Mouse (Mus musculus): Measurements from ENCODE around the gene 1190002N15Rik. TPM values are rescaled to one million over a fixed set of nuclear protein-coding genes. Genes with fewer than 3 reads are reported as not detected.

1190002N15Rik gene
- polyA plus RNA-seq, 1 experiment from 2014 or later, result 23.7 TPM

DNA sequence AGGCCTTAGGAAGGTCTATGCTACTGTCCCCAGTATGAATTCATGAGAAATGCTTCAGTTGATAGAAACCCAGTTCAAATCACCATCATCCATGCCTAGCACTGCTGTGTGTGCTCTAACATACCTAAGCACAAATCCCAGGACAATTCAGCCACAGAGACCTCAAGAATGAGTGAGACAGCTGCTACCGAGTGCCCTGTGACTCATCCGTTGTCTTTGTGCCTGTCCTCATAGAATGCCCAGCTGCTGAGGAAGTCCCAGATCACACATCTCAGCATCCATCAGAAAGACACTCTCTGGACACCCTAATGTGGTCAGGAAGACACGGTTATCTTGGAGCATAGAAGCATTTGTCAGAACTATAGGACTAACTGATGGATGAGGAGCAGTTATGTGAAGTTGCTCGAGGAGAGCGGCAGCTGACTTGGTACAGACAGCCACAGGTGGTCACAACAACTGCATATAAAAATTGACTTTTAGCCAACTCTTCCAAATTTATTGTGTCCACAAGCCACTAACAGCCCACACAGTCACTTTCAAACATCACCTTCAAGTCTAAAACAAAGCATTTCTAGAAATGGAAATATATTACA is 29.9 kb upstream of the 1190002N15Rik start:
- 54% methylated on average over 5 of the region's 5 CpGs for WGBS
- Histone ChIP-seq H3K4me2 (replicated peaks; ENCODE audit: low read depth, low read length) (no peak overlapping the region), H3K27ac (ENCODE audit: low read length) (no peak overlapping the region), H3K4me3 (ENCODE audit: low read depth, low read length) (no peak overlapping the region), H3K9me3 (ENCODE audit: low read length) (no peaks in the 10 kb centered on the region), H3K4me1 (ENCODE audit: insufficient read depth, low read depth, low read length) (no peaks in the 10 kb centered on the region), H3K27me3 (replicated peaks; ENCODE audit: insufficient read depth, low read length) (no peaks in the 10 kb centered on the region), H3K9ac (replicated peaks; ENCODE audit: low read depth) (no peak overlapping the region), H3K36me3 (ENCODE audit: insufficient read depth, low read length) (no peaks in the 10 kb centered on the region)
- no peak for ATAC-seq
- DNase-seq (ENCODE audit: low spot score), result no peak
- TF ChIP-seq EP300 (IDR thresholded peaks at IDR 0.05) (no peak), CTCF (IDR thresholded peaks at IDR 0.05) (no peak)

DNA sequence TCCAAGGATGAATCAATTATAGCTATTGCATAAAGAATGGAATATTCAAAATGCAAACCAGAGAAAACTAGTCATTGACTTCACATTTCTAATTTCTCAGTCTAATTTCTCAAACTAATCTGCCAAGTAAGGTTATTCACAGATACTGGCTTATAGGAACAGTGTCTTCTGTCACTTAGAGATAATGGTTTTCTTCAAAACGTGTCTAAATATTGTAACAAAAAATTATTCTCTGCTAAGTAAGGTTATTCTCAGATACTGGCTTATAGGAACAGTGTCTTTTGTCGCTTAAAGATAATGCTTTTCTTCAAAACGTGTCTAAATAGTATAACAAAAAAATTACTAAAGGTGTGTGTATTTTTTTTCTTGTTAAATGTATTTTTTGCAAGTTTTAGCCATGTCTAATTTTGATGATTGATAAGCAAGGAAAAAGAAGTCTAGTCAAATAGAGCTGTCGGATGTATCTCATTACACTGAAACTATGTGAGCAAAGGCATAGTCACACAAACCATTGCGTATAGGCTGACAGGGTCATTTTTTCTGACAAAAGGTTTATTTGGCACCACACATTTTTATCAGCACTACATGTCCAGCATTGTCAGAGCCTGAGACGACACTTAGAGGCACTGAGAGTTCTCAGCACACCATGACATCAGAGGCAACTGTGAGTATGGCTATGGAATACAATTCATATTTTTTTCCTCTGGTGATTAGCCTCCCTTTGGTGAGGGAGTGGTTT is 19.1 kb upstream of the 1190002N15Rik start:
- H3K9ac ChIP-seq (replicated peaks; ENCODE audit: low read depth), result no peak overlapping the region
- no peak for DNase-seq (ENCODE audit: low spot score)
- 69% methylated on average over 6 of the region's 6 CpGs for WGBS
- H3K27me3 ChIP-seq (replicated peaks; ENCODE audit: insufficient read depth, low read length), result no peaks in the 10 kb centered on the region
- H3K4me3 ChIP-seq (ENCODE audit: low read depth, low read length), result no peak overlapping the region
- no peak overlapping the region for H3K27ac ChIP-seq (ENCODE audit: low read length)
- H3K4me2 ChIP-seq (replicated peaks; ENCODE audit: low read depth, low read length), result no peak overlapping the region
- no peak for ATAC-seq
- TF ChIP-seq CTCF (IDR thresholded peaks at IDR 0.05) (no peak), EP300 (IDR thresholded peaks at IDR 0.05) (no peak)
- no peaks in the 10 kb centered on the region for H3K36me3 ChIP-seq (ENCODE audit: insufficient read depth, low read length)
- no peaks in the 10 kb centered on the region for H3K4me1 ChIP-seq (ENCODE audit: insufficient read depth, low read depth, low read length)
- H3K9me3 ChIP-seq (ENCODE audit: low read length), result no peaks in the 10 kb centered on the region

DNA sequence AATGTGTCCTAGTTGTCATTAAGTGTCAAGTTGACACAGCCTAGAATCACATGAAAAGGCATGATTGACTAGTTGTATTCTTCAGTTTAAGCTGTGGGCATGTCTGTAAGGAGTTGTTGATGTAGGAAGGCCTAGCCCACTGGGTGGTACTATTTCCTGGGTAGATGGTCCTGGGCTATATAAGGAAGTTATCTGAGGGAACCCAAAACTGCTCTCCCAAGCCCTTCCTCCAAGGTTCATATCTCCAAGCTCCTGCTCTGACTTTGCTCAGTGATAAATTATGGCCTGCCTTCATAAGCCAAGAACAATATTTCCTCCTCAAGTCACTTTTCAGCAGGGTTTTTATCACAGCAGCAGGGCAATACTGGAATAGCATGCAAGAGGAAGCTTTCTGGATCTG is 18.4 kb upstream of the 1190002N15Rik start:
- H3K4me3 ChIP-seq (ENCODE audit: low read depth, low read length), result no peak overlapping the region
- H3K36me3 ChIP-seq (ENCODE audit: insufficient read depth, low read length), result no peaks in the 10 kb centered on the region
- no peaks in the 10 kb centered on the region for H3K9me3 ChIP-seq (ENCODE audit: low read length)
- H3K4me2 ChIP-seq (replicated peaks; ENCODE audit: low read depth, low read length), result no peak overlapping the region
- no peak overlapping the region for H3K27ac ChIP-seq (ENCODE audit: low read length)
- no peak for ATAC-seq
- no peaks in the 10 kb centered on the region for H3K4me1 ChIP-seq (ENCODE audit: insufficient read depth, low read depth, low read length)
- H3K9ac ChIP-seq (replicated peaks; ENCODE audit: low read depth), result no peak overlapping the region
- DNase-seq (ENCODE audit: low spot score), result no peak
- no peaks in the 10 kb centered on the region for H3K27me3 ChIP-seq (replicated peaks; ENCODE audit: insufficient read depth, low read length)
- TF ChIP-seq EP300 (IDR thresholded peaks at IDR 0.05), result no peak
- no peak for TF ChIP-seq CTCF (IDR thresholded peaks at IDR 0.05)

DNA sequence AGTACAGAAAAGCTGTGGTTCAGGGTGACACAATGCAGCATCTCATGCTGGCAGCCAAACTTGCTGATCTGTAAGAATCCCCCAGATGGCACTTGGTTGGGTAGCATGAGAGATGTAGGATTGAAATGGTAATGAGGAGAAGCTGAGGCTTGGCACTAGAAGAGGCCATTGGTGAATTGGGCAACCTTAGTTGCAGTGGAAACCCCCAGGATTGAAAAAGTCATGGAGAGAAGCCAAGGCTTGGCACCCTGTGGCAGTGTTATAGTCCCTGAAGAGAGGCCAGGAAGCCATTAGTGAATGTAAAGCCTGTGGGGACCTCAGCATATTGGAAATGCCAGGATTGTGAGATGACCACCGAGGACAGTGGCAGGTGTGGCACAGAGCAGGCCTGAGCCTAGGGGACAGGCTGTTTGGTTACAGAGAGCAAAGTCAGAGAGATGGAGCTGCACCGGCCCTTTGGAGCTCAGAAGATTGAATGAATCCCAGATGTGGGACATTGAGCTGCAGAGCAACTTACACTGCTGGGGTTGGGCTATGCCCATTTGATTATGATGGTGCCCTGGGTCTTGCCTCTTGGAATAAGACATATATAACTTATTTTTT is 12.7 kb upstream of the 1190002N15Rik start:
- TF ChIP-seq EP300 (IDR thresholded peaks at IDR 0.05) (no peak), CTCF (IDR thresholded peaks at IDR 0.05) (no peak)
- no peak for ATAC-seq
- Histone ChIP-seq H3K36me3 (ENCODE audit: insufficient read depth, low read length) (no peaks in the 10 kb centered on the region), H3K9ac (replicated peaks; ENCODE audit: low read depth) (no peak overlapping the region), H3K4me1 (ENCODE audit: insufficient read depth, low read depth, low read length) (no peaks in the 10 kb centered on the region), H3K27me3 (replicated peaks; ENCODE audit: insufficient read depth, low read length) (no peaks in the 10 kb centered on the region), H3K4me2 (replicated peaks; ENCODE audit: low read depth, low read length) (no peak overlapping the region), H3K9me3 (ENCODE audit: low read length) (no peaks in the 10 kb centered on the region), H3K27ac (ENCODE audit: low read length) (no peak overlapping the region), H3K4me3 (ENCODE audit: low read depth, low read length) (no peak overlapping the region)
- 92% methylated on average over 2 of the region's 2 CpGs for WGBS
- DNase-seq (ENCODE audit: low spot score), result no peak

DNA sequence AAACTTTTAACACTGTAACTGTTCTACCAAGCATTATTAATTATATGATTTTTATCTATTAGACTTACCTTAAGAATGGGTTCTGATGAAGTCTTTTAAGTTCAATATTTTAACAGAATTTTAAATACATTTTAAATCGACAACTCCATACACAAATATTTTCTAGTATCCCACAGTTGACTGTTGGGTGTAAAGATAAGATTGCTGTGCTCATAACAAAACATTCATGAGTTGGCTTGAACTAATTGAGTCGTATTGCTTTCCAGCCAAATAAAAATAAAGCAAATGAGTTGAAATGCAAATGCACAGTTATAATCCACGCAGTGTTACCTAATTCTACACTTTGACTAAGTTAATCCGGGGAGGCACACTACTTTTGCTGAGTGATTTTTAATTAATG is 6.0 kb upstream of the 1190002N15Rik start:
- Histone ChIP-seq H3K36me3 (ENCODE audit: insufficient read depth, low read length) (no peaks in the 10 kb centered on the region), H3K9ac (replicated peaks; ENCODE audit: low read depth) (no peak overlapping the region), H3K4me2 (replicated peaks; ENCODE audit: low read depth, low read length) (no peak overlapping the region), H3K27me3 (replicated peaks; ENCODE audit: insufficient read depth, low read length) (no peaks in the 10 kb centered on the region), H3K4me3 (ENCODE audit: low read depth, low read length) (no peak overlapping the region), H3K27ac (ENCODE audit: low read length) (no peak overlapping the region), H3K4me1 (ENCODE audit: insufficient read depth, low read depth, low read length) (peaks cover 3% of the 10 kb centered on the region; the same call in 1 of the 2 replicates), H3K9me3 (ENCODE audit: low read length) (no peaks in the 10 kb centered on the region)
- WGBS, result 89% methylated on average over 4 of the region's 4 CpGs
- TF ChIP-seq EP300 (IDR thresholded peaks at IDR 0.05), result no peak
- TF ChIP-seq CTCF (IDR thresholded peaks at IDR 0.05), result no peak
- DNase-seq (ENCODE audit: low spot score) (no peak), ATAC-seq (no peak)

DNA sequence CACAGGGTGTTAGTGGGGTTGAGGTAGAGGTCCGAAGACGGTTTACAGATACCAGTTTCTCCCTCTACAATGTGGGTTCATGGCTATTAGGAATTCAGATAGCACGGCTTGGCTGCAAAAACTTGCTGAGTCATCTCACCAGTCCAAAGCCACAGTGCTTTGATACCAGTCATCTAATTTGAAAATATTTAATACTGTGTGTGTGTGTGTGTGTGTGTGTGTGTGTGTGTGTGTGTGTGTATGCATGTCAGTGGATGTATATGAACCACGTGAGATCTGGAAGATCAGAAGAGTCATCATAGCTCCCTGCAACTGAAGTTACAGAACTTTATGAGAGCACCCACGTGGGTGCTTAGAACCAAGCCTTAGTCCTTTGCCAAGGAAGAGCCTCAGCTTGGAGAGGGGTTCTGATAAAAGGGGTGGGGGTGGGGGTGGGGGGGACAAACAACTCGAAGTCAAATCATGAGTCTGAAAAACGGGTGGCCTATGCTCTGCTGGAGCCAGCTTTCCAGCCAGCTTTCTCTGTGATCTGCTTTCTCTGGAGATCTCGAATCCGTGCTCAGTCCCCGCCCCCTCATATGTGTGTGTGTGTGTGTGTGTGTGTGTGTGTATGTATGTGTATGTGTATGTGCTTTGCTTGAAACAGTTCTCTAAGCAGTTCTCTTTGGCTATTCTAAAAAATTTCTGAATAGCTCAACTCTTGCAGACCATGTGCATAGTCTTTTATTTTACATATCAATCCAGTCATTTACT is 2.6 kb upstream of the 1190002N15Rik start:
- no peak for TF ChIP-seq EP300 (IDR thresholded peaks at IDR 0.05)
- TF ChIP-seq CTCF (IDR thresholded peaks at IDR 0.05), result no peak
- Histone ChIP-seq H3K9me3 (ENCODE audit: low read length) (no peaks in the 10 kb centered on the region), H3K27ac (ENCODE audit: low read length) (no peak overlapping the region), H3K9ac (replicated peaks; ENCODE audit: low read depth) (no peak overlapping the region), H3K4me1 (ENCODE audit: insufficient read depth, low read depth, low read length) (peaks cover 5% of the 10 kb centered on the region; the same call in 1 of the 2 replicates), H3K4me3 (ENCODE audit: low read depth, low read length) (no peak overlapping the region), H3K27me3 (replicated peaks; ENCODE audit: insufficient read depth, low read length) (no peaks in the 10 kb centered on the region), H3K36me3 (ENCODE audit: insufficient read depth, low read length) (no peaks in the 10 kb centered on the region), H3K4me2 (replicated peaks; ENCODE audit: low read depth, low read length) (no peak overlapping the region)
- no peak for DNase-seq (ENCODE audit: low spot score)
- 62% methylated on average over 10 of the region's 10 CpGs for WGBS
- no peak for ATAC-seq

Data from lung, postnatal 0 days (tissue).